In genomic region chr3:96239949-96240798, GRCm38 (mm10) we compare ENCODE assay signal across 7 mouse cellular contexts. TPM values are rescaled to one million over a fixed set of nuclear protein-coding genes. Genes with fewer than 3 reads are reported as not detected.
A peak's percentile ranks its signal among the peaks of the same experiment; 100 is the strongest.
DNase-seq lines count a peak whose midpoint lies in the region; ATAC-seq lines count a peak whose summit lies in the region.
"Not testable (repeated sequence)": the region's sequence is repeated elsewhere in the genome, so short reads cannot be mapped to it uniquely, and the experiment has no call there.

Gene Hist2h2aa2 (minus strand): TSS chr3:96240276.

- peak within 1 kb of the TSS; percentile 90 for H3K27ac ChIP-seq in embryonic facial prominence, embryonic 12.5 days
- peak within 1 kb of the TSS; percentile 95 for H3K27ac ChIP-seq in limb, embryonic 10.5 days
- peak within 1 kb of the TSS; percentile 83 for H3K27ac ChIP-seq in midbrain, embryonic 13.5 days

- not testable (repeated sequence) for H3K27me3 ChIP-seq in embryonic facial prominence, embryonic 12.5 days; limb, embryonic 10.5 days (ENCODE audit: low read depth, poor library complexity, severe bottlenecking); midbrain, embryonic 13.5 days

- peak; percentile 85 for ATAC-seq in embryonic facial prominence, embryonic 12.5 days (ENCODE audit: insufficient number of reproducible peaks, insufficient read depth, low FRiP score, low TSS enrichment)
- ATAC-seq in midbrain, embryonic 13.5 days, result peak; percentile 83

- H3K4me1 ChIP-seq in embryonic facial prominence, embryonic 12.5 days, result peaks cover 32% of the 10 kb centered on the region
- peaks cover 49% of the 10 kb centered on the region for H3K4me1 ChIP-seq in limb, embryonic 10.5 days
- peaks cover 35% of the 10 kb centered on the region for H3K4me1 ChIP-seq in midbrain, embryonic 13.5 days (replicated peaks)

- not testable (repeated sequence) for H3K36me3 ChIP-seq in embryonic facial prominence, embryonic 12.5 days; limb, embryonic 10.5 days; midbrain, embryonic 13.5 days

- peak within 1 kb of the TSS; percentile 31 for H3K4me2 ChIP-seq in embryonic facial prominence, embryonic 12.5 days (replicated peaks)
- peak within 1 kb of the TSS; percentile 46 for H3K4me2 ChIP-seq in midbrain, embryonic 13.5 days (replicated peaks)

- peak; percentile 100 for DNase-seq in adrenal gland, adult 2 months
- DNase-seq in heart, adult 11 months, result peak; percentile 100
- DNase-seq in kidney, adult 18-20 months, result peak; percentile 98
- DNase-seq in limb, embryonic 10.5 days (ENCODE audit: low spot score), result peak; percentile 75
- peak; percentile 99 for DNase-seq in spleen, adult 12 weeks (ENCODE audit: low spot score)

- not testable (repeated sequence) for H3K9me3 ChIP-seq in embryonic facial prominence, embryonic 12.5 days; limb, embryonic 10.5 days (replicated peaks); midbrain, embryonic 13.5 days

- peak within 1 kb of the TSS; percentile 32 for H3K4me3 ChIP-seq in embryonic facial prominence, embryonic 12.5 days
- H3K4me3 ChIP-seq in limb, embryonic 10.5 days, result peak within 1 kb of the TSS; percentile 40
- peak within 1 kb of the TSS; percentile 41 for H3K4me3 ChIP-seq in midbrain, embryonic 13.5 days (replicated peaks)

- H3K9ac ChIP-seq in embryonic facial prominence, embryonic 12.5 days, result peak within 1 kb of the TSS; percentile 36; the same call in 1 of the 2 replicates
- peak within 1 kb of the TSS; percentile 55 for H3K9ac ChIP-seq in midbrain, embryonic 13.5 days (replicated peaks)

- 3% methylated on average over 42 of the region's 85 CpGs for WGBS in embryonic facial prominence, embryonic 12.5 days
- WGBS in limb, embryonic 10.5 days, result 5% methylated on average over 29 of the region's 85 CpGs
- WGBS in midbrain, embryonic 13.5 days, result 3% methylated on average over 40 of the region's 85 CpGs

RNA-seq across cellular contexts. Expression of gene Hist2h2aa2, which starts in this region (rescaled TPM):
- 100 to 1,000 TPM; 493 to 563 TPM for total RNA-seq in adrenal gland, adult 2 months (2021)
- 686 and 751 TPM in 2 replicates for polyA plus RNA-seq in adrenal gland, adult 2 months (2012; rRNA removed)
- 45.4 and 60.5 TPM in 2 replicates for polyA plus RNA-seq in embryonic facial prominence, embryonic 12.5 days (2016; fragmentation: Nextera tagmentation; extraction: Ambion mirVana)
- 18.9 and 27.3 TPM in 2 replicates for polyA plus RNA-seq in limb, embryonic 10.5 days (2016; fragmentation: Nextera tagmentation; extraction: Ambion mirVana)
- 75.5 and 102 TPM in 2 replicates for polyA plus RNA-seq in midbrain, embryonic 13.5 days (2015; fragmentation: Nextera tagmentation; extraction: Ambion mirVana)

Comparison
In these comparisons a context has a peak if more than half of its experiments do, and no peak if none do; other contexts are left out.
1. Peak in every context shown above with its lines: DNase-seq, ATAC-seq, H3K4me3 ChIP-seq and H3K27ac ChIP-seq.